Mouse (Mus musculus) midbrain, embryonic 12.5 days (tissue): ENCODE measurements at regions not wholly inside any gene's neighbourhood (a gene's known extent, or its start where the extent isn't known, plus 50 kb on each side); places are given as distances from the start of the nearest gene placed in this dataset.

ENCODE experiments used
- ATAC-seq: fragments of 200-750 bp; cut with Nextera tagmentation; 2 replicates; pipeline ENCODE4 v1.8.0; 2017; ENCODE audit warnings: low read depth, moderate TSS enrichment, moderate library complexity; ENCODE audit not compliant: low FRiP score
- H3K27ac ChIP-seq: fragments of 300-500 bp; sonication (generic); replicated peaks from 2 replicates; pipeline ENCODE4 v1.5.1; 2016; ENCODE audit warnings: mild to moderate bottlenecking
- H3K27me3 ChIP-seq: fragments of 300-500 bp; sonication (generic); 2 replicates; pipeline ENCODE4 v1.6.1; 2016; ENCODE audit warnings: mild to moderate bottlenecking
- H3K36me3 ChIP-seq: fragments of 300-500 bp; sonication (generic); 2 replicates; pipeline ENCODE4 v1.6.1; 2016
- H3K4me1 ChIP-seq: fragments of 300-500 bp; sonication (generic); 2 replicates; pipeline ENCODE4 v1.6.1; 2016
- H3K4me2 ChIP-seq: fragments of 300-500 bp; sonication (generic); replicated peaks from 2 replicates; pipeline ENCODE4 v1.6.1; 2016; ENCODE audit warnings: mild to moderate bottlenecking, moderate library complexity
- H3K4me3 ChIP-seq: fragments of 300-500 bp; sonication (generic); 2 replicates; pipeline ENCODE4 v1.5.1; 2016; ENCODE audit warnings: mild to moderate bottlenecking
- H3K9ac ChIP-seq: fragments of 300-500 bp; sonication (generic); replicated peaks from 2 replicates; pipeline ENCODE4 v1.6.1; 2016; ENCODE audit warnings: mild to moderate bottlenecking, moderate library complexity
- H3K9me3 ChIP-seq: fragments of 300-500 bp; sonication (generic); 2 replicates; pipeline ENCODE4 v1.6.1; 2016; ENCODE audit warnings: mild to moderate bottlenecking
- WGBS: fragments of 180-500 bp; shearing (Covaris S2); methylation state at CpG from one replicate; pipeline ENCODE4 v1.1.7; 2016; 5-methylcytosine and 5-hydroxymethylcytosine counted together

GRCm38 (mm10) chr7:64056498-64056897 is 97.1 kb upstream of the Trpm1 start:
- ATAC-seq, result no peak
- H3K4me3 ChIP-seq, result no peak overlapping the region
- no peaks in the 10 kb centered on the region for H3K4me1 ChIP-seq
- WGBS, result 86% methylated on average over 3 of the region's 3 CpGs
- H3K27me3 ChIP-seq, result no peaks in the 10 kb centered on the region; the same call in 1 of the 2 replicates
- no peaks in the 10 kb centered on the region for H3K36me3 ChIP-seq
- H3K9me3 ChIP-seq, result no peaks in the 10 kb centered on the region
- no peak overlapping the region for H3K27ac ChIP-seq
- H3K4me2 ChIP-seq, result no peak overlapping the region
- no peak overlapping the region for H3K9ac ChIP-seq

- H3K4me2 ChIP-seq, result no peak overlapping the region
- H3K27ac ChIP-seq, result no peak overlapping the region
- ATAC-seq, result no peak
- H3K4me1 ChIP-seq, result no peaks in the 10 kb centered on the region
- no peaks in the 10 kb centered on the region for H3K9me3 ChIP-seq
- H3K4me3 ChIP-seq, result no peak overlapping the region
- 79% methylated on average over 4 of the region's 4 CpGs for WGBS
- no peak overlapping the region for H3K9ac ChIP-seq
- no peaks in the 10 kb centered on the region; the same call in 1 of the 2 replicates for H3K27me3 ChIP-seq
- H3K36me3 ChIP-seq, result no peaks in the 10 kb centered on the region
Observed at GRCm38 (mm10) chr7:64054996-64055395, 98.6 kb upstream of the Trpm1 start.

GRCm38 (mm10) chr7:64053766-64054165 is 99.9 kb upstream of the Trpm1 start:
- no peak overlapping the region for H3K4me3 ChIP-seq
- H3K9ac ChIP-seq, result no peak overlapping the region
- no peaks in the 10 kb centered on the region for H3K9me3 ChIP-seq
- no peaks in the 10 kb centered on the region for H3K36me3 ChIP-seq
- peaks cover 4% of the 10 kb centered on the region; the same call in 1 of the 2 replicates for H3K4me1 ChIP-seq
- peaks cover 3% of the 10 kb centered on the region for H3K27me3 ChIP-seq
- no peak overlapping the region for H3K4me2 ChIP-seq
- H3K27ac ChIP-seq, result no peak overlapping the region
- WGBS, result 59% methylated on average over 12 of the region's 12 CpGs
- no peak for ATAC-seq

GRCm38 (mm10) chr7:64052400-64052799 is 101.2 kb upstream of the Trpm1 start:
- ATAC-seq, result no peak
- Histone ChIP-seq H3K9me3 (no peaks in the 10 kb centered on the region), H3K27me3 (peaks cover 3% of the 10 kb centered on the region), H3K4me3 (no peak overlapping the region), H3K36me3 (no peaks in the 10 kb centered on the region), H3K4me1 (peaks cover 13% of the 10 kb centered on the region), H3K9ac (no peak overlapping the region), H3K4me2 (no peak overlapping the region), H3K27ac (no peak overlapping the region)
- 90% methylated on average over 9 of the region's 9 CpGs for WGBS

- no peak overlapping the region for H3K4me2 ChIP-seq
- no peak overlapping the region for H3K9ac ChIP-seq
- no peaks in the 10 kb centered on the region for H3K9me3 ChIP-seq
- peaks cover 13% of the 10 kb centered on the region for H3K4me1 ChIP-seq
- no peak overlapping the region for H3K27ac ChIP-seq
- ATAC-seq, result no peak
- H3K36me3 ChIP-seq, result no peaks in the 10 kb centered on the region
- H3K27me3 ChIP-seq, result peaks cover 3% of the 10 kb centered on the region; the same call in 1 of the 2 replicates
- WGBS, result 93% methylated on average over 3 of the region's 3 CpGs
- H3K4me3 ChIP-seq, result no peak overlapping the region
Observed at GRCm38 (mm10) chr7:64050826-64051401, 102.7 kb upstream of the Trpm1 start.

GRCm38 (mm10) chr7:64050246-64050645 is 103.4 kb upstream of the Trpm1 start:
- no peaks in the 10 kb centered on the region for H3K9me3 ChIP-seq
- H3K4me2 ChIP-seq, result no peak overlapping the region
- peaks cover 13% of the 10 kb centered on the region for H3K4me1 ChIP-seq
- H3K36me3 ChIP-seq, result no peaks in the 10 kb centered on the region
- no peak overlapping the region for H3K9ac ChIP-seq
- ATAC-seq, result no peak
- WGBS, result 80% methylated on average over 5 of the region's 5 CpGs
- no peak overlapping the region for H3K27ac ChIP-seq
- peaks cover 3% of the 10 kb centered on the region; the same call in 1 of the 2 replicates for H3K27me3 ChIP-seq
- H3K4me3 ChIP-seq, result no peak overlapping the region

- H3K4me2 ChIP-seq, result peak overlapping the region; percentile 82
- H3K4me3 ChIP-seq, result peak overlapping the region; percentile 50; the same call in 1 of the 2 replicates
- peaks cover 13% of the 10 kb centered on the region for H3K4me1 ChIP-seq
- 73% methylated on average over 11 of the region's 11 CpGs for WGBS
- H3K27ac ChIP-seq, result no peak overlapping the region
- H3K9me3 ChIP-seq, result no peaks in the 10 kb centered on the region
- H3K36me3 ChIP-seq, result no peaks in the 10 kb centered on the region
- no peak for ATAC-seq
- H3K9ac ChIP-seq, result 0 out of 2 replicates have a peak overlapping the region, but pooled peaks have one; percentile 75
- H3K27me3 ChIP-seq, result peaks cover 3% of the 10 kb centered on the region; the same call in 1 of the 2 replicates
Observed at GRCm38 (mm10) chr7:64049183-64049965, 104.3 kb upstream of the Trpm1 start.

- H3K9me3 ChIP-seq, result no peaks in the 10 kb centered on the region
- peak; percentile 95 for ATAC-seq
- H3K4me3 ChIP-seq, result peak overlapping the region; percentile 50
- H3K4me2 ChIP-seq, result peak overlapping the region; percentile 82
- 7% methylated on average over 21 of the region's 21 CpGs for WGBS
- peaks cover 13% of the 10 kb centered on the region for H3K4me1 ChIP-seq
- H3K9ac ChIP-seq, result peak overlapping the region; percentile 75
- H3K36me3 ChIP-seq, result no peaks in the 10 kb centered on the region
- peaks cover 3% of the 10 kb centered on the region; the same call in 1 of the 2 replicates for H3K27me3 ChIP-seq
- peak overlapping the region; percentile 40; the same call in 1 of the 2 replicates for H3K27ac ChIP-seq
Observed at GRCm38 (mm10) chr7:64048452-64049182, 105.0 kb upstream of the Trpm1 start.

- H3K9ac ChIP-seq, result no peak overlapping the region
Observed at GRCm38 (mm10) chr7:64047831-64048230, 105.8 kb upstream of the Trpm1 start.

GRCm38 (mm10) chr7:64045292-64045691 is 106.6 kb upstream of the Klf13 start:
- Histone ChIP-seq H3K27me3 (peaks cover 3% of the 10 kb centered on the region; the same call in 1 of the 2 replicates), H3K9ac (no peak overlapping the region), H3K9me3 (no peaks in the 10 kb centered on the region), H3K36me3 (no peaks in the 10 kb centered on the region), H3K4me2 (no peak overlapping the region), H3K4me3 (no peak overlapping the region), H3K27ac (no peak overlapping the region), H3K4me1 (peaks cover 13% of the 10 kb centered on the region)
- 82% methylated on average over 3 of the region's 3 CpGs for WGBS
- ATAC-seq, result no peak

More at GRCm38 (mm10) chr7:64047831-64048230, 105.8 kb upstream of the Trpm1 start:
- H3K4me1 ChIP-seq, result peaks cover 13% of the 10 kb centered on the region
- WGBS, result 84% methylated on average over 4 of the region's 4 CpGs
- H3K27me3 ChIP-seq, result peaks cover 3% of the 10 kb centered on the region; the same call in 1 of the 2 replicates
- 0 out of 2 replicates have a peak overlapping the region, but pooled peaks have one; percentile 40 for H3K27ac ChIP-seq
- no peak overlapping the region for H3K4me3 ChIP-seq
- H3K36me3 ChIP-seq, result no peaks in the 10 kb centered on the region
- ATAC-seq, result no peak
- no peak overlapping the region for H3K4me2 ChIP-seq
- H3K9me3 ChIP-seq, result no peaks in the 10 kb centered on the region

- ATAC-seq, result no peak
- no peaks in the 10 kb centered on the region for H3K27me3 ChIP-seq
- no peak overlapping the region for H3K9ac ChIP-seq
- no peak overlapping the region for H3K27ac ChIP-seq
- H3K4me3 ChIP-seq, result no peak overlapping the region
- H3K4me1 ChIP-seq, result peaks cover 2% of the 10 kb centered on the region; the same call in 1 of the 2 replicates
- 79% methylated on average over 2 of the region's 2 CpGs for WGBS
- no peaks in the 10 kb centered on the region for H3K36me3 ChIP-seq
- H3K9me3 ChIP-seq, result no peaks in the 10 kb centered on the region
- H3K4me2 ChIP-seq, result no peak overlapping the region
Observed at GRCm38 (mm10) chr7:64042978-64043377, 104.3 kb upstream of the Klf13 start.

GRCm38 (mm10) chr7:64041303-64041702 is 102.6 kb upstream of the Klf13 start:
- no peaks in the 10 kb centered on the region for H3K9me3 ChIP-seq
- no peaks in the 10 kb centered on the region for H3K36me3 ChIP-seq
- no peak overlapping the region for H3K27ac ChIP-seq
- WGBS, result 97% methylated on average over 7 of the region's 7 CpGs
- H3K4me3 ChIP-seq, result no peak overlapping the region
- ATAC-seq, result no peak
- no peaks in the 10 kb centered on the region for H3K27me3 ChIP-seq
- no peak overlapping the region for H3K4me2 ChIP-seq
- H3K9ac ChIP-seq, result no peak overlapping the region
- no peaks in the 10 kb centered on the region for H3K4me1 ChIP-seq
